Mouse (Mus musculus) heart, adult 8-10 months (tissue): ENCODE data around the gene Nthl1. TPM values are rescaled to one million over a fixed set of nuclear protein-coding genes. Genes with fewer than 3 reads are reported as not detected.
A peak's percentile ranks its signal among the peaks of the same experiment; 100 is the strongest.

ENCODE experiments used
- DNase-seq: peaks from one replicate; pipeline ENCODE4 v3.0.0; 2022; ENCODE audit warnings: low spot score
- total RNA-seq, 4 experiments: library from RNA; stranded (reverse); gene quantifications; 2 replicates each; pipeline ENCODE4 v1.2.4; 2022

Gene Nthl1
- total RNA-seq = 1 to 10 TPM; 2.6 to 3.5 (median 2.8) TPM

- peak; percentile 83 for DNase-seq
Observed at GRCm38 (mm10) chr17:24632167-24632812, at the start of gene Nthl1, which contains the start of gene Tsc2. TSS of gene Nthl1 (plus strand) at chr17:24632680. TSS of gene Tsc2 (minus strand) at chr17:24632630.

- DNase-seq = no peak
Observed at GRCm38 (mm10) chr17:24583599-24584460, 48.6 kb upstream of the Nthl1 start.

- DNase-seq = no peak
Observed at GRCm38 (mm10) chr17:24584520-24584919, 48.0 kb upstream of the Nthl1 start.

GRCm38 (mm10) chr17:24586532-24586931 lies 45.9 kb upstream of the Nthl1 start:
- no peak for DNase-seq

- DNase-seq = peak; percentile 33
Observed at GRCm38 (mm10) chr17:24590943-24591342, 41.5 kb upstream of the Nthl1 start.

GRCm38 (mm10) chr17:24591695-24592094 lies 40.8 kb upstream of the Nthl1 start:
- no peak for DNase-seq

- DNase-seq = no peak
Observed at GRCm38 (mm10) chr17:24593248-24593647, 39.2 kb upstream of the Nthl1 start.

- no peak for DNase-seq
Observed at GRCm38 (mm10) chr17:24593992-24594890, 38.2 kb upstream of the Nthl1 start.

- no peak for DNase-seq
Observed at GRCm38 (mm10) chr17:24595126-24596072, 37.1 kb upstream of the Nthl1 start.

- DNase-seq = no peak
Observed at GRCm38 (mm10) chr17:24596073-24596466, 36.4 kb upstream of the Nthl1 start.

GRCm38 (mm10) chr17:24596471-24597183 lies 35.9 kb upstream of the Nthl1 start:
- no peak for DNase-seq

GRCm38 (mm10) chr17:24597989-24598388 lies 34.5 kb upstream of the Nthl1 start:
- no peak for DNase-seq

- DNase-seq = no peak
Observed at GRCm38 (mm10) chr17:24600502-24600901, 32.0 kb upstream of the Nthl1 start.

- DNase-seq = no peak
Observed at GRCm38 (mm10) chr17:24603961-24604360, 28.5 kb upstream of the Nthl1 start.

- no peak for DNase-seq
Observed at GRCm38 (mm10) chr17:24604557-24604956, 27.9 kb upstream of the Nthl1 start.

GRCm38 (mm10) chr17:24608370-24608769 lies 24.1 kb upstream of the Nthl1 start:
- no peak for DNase-seq

GRCm38 (mm10) chr17:24608874-24609273 lies 23.6 kb upstream of the Nthl1 start:
- no peak for DNase-seq

GRCm38 (mm10) chr17:24610711-24611110 lies 21.8 kb upstream of the Nthl1 start:
- DNase-seq = no peak

GRCm38 (mm10) chr17:24617561-24618194 lies 14.8 kb upstream of the Nthl1 start:
- no peak for DNase-seq

- no peak for DNase-seq
Observed at GRCm38 (mm10) chr17:24625472-24625871, 7.0 kb upstream of the Nthl1 start.
